Mouse (Mus musculus): Measurements from ENCODE around the gene Gm10073. TPM values are rescaled to one million over a fixed set of nuclear protein-coding genes. Genes with fewer than 3 reads are reported as not detected.
"Not testable (repeated sequence)": the region's sequence is repeated elsewhere in the genome, so short reads cannot be mapped to it uniquely, and the experiment has no call there.

The Gm10073 gene
- polyA plus RNA-seq (2017; shearing (Covaris generic)): 100 to 1,000 TPM in 1 of 2 experiments, 10 to 100 TPM in 1; 85.5 to 100 TPM

GRCm38 (mm10) chr8:106573168-106573567 is at the start of gene Gm10073:
Gene Gm10073 (minus strand): TSS chr8:106573461.
- ATAC-seq: not testable (repeated sequence)

GRCm38 (mm10) chr8:106623016-106623415 is 49.8 kb upstream of the Gm10073 start:
- ATAC-seq: peak; percentile 87

- ATAC-seq: no peak
Measured at GRCm38 (mm10) chr8:106620488-106620887, 47.2 kb upstream of the Gm10073 start.

GRCm38 (mm10) chr8:106619549-106620245 is 46.4 kb upstream of the Gm10073 start:
- no peak for ATAC-seq

- no peak for ATAC-seq
Measured at GRCm38 (mm10) chr8:106618324-106618723, 45.1 kb upstream of the Gm10073 start.

GRCm38 (mm10) chr8:106617865-106618264 is 44.6 kb upstream of the Gm10073 start:
- no peak for ATAC-seq

- ATAC-seq: no peak
Measured at GRCm38 (mm10) chr8:106617196-106617595, 43.9 kb upstream of the Gm10073 start.

GRCm38 (mm10) chr8:106616679-106617078 is 43.4 kb upstream of the Gm10073 start:
- ATAC-seq: no peak

GRCm38 (mm10) chr8:106615661-106616299 is 42.5 kb upstream of the Gm10073 start:
- ATAC-seq: no peak

GRCm38 (mm10) chr8:106614704-106615103 is 41.4 kb upstream of the Gm10073 start:
- no peak for ATAC-seq

GRCm38 (mm10) chr8:106612047-106612446 is 38.8 kb upstream of the Gm10073 start:
- no peak for ATAC-seq

GRCm38 (mm10) chr8:106610958-106611640 is 37.8 kb upstream of the Gm10073 start:
- no peak for ATAC-seq

- ATAC-seq: no peak
Measured at GRCm38 (mm10) chr8:106609076-106609903, 36.0 kb upstream of the Gm10073 start.

- no peak for ATAC-seq
Measured at GRCm38 (mm10) chr8:106608425-106608824, 35.2 kb upstream of the Gm10073 start.

GRCm38 (mm10) chr8:106607783-106608182 is 34.5 kb upstream of the Gm10073 start:
- not testable (repeated sequence) for ATAC-seq

- no peak for ATAC-seq
Measured at GRCm38 (mm10) chr8:106606601-106607145, 33.4 kb upstream of the Gm10073 start.

- ATAC-seq: no peak
Measured at GRCm38 (mm10) chr8:106606121-106606520, 32.9 kb upstream of the Gm10073 start.

- no peak for ATAC-seq
Measured at GRCm38 (mm10) chr8:106605657-106606056, 32.4 kb upstream of the Gm10073 start.

GRCm38 (mm10) chr8:106603933-106604332 is 30.7 kb upstream of the Gm10073 start:
- no peak for ATAC-seq

GRCm38 (mm10) chr8:106603131-106603819 is 30.0 kb upstream of the Gm10073 start, which contains the start of gene Cdh1:
Gene Cdh1 (plus strand): TSS chr8:106603351.
- peak; percentile 76 for ATAC-seq

GRCm38 (mm10) chr8:106599265-106599979 is 26.2 kb upstream of the Gm10073 start:
- ATAC-seq: no peak
